Mouse (Mus musculus) embryonic facial prominence, embryonic 14.5 days (tissue): Measurements from ENCODE around the gene Slirp. TPM values are rescaled to one million over a fixed set of nuclear protein-coding genes. Genes with fewer than 3 reads are reported as not detected.
"Not testable (repeated sequence)": the region's sequence is repeated elsewhere in the genome, so short reads cannot be mapped to it uniquely, and the experiment has no call there.

Source experiments
- ATAC-seq: fragments of 200-750 bp; cut with Nextera tagmentation; 2 replicates; pipeline ENCODE4 v1.8.0; 2017; ENCODE audit warnings: low read depth, moderate number of reproducible peaks, moderate TSS enrichment
- DNase-seq: peaks from one replicate; pipeline ENCODE4 v3.0.0-alpha.2; 2015; ENCODE audit warnings: low spot score
- H3K27ac ChIP-seq: fragments of 300-500 bp; sonication (generic); replicated peaks from 2 replicates; pipeline ENCODE4 v1.5.1; 2014; ENCODE audit warnings: low read depth, mild to moderate bottlenecking, low read length, moderate library complexity
- H3K27me3 ChIP-seq: fragments of 300-500 bp; sonication (generic); replicated peaks from 2 replicates; pipeline ENCODE4 v1.6.1; 2014; ENCODE audit warnings: low read length; ENCODE audit not compliant: control insufficient read depth, insufficient read depth
- H3K36me3 ChIP-seq: fragments of 300-500 bp; sonication (generic); 2 replicates; pipeline ENCODE4 v1.6.1; 2014; ENCODE audit warnings: low read length, mixed read lengths; ENCODE audit not compliant: control insufficient read depth, insufficient read depth
- H3K4me1 ChIP-seq: fragments of 300-500 bp; sonication (generic); 2 replicates; pipeline ENCODE4 v1.6.1; 2014; ENCODE audit warnings: antibody characterized with exemption, low read length; ENCODE audit not compliant: control insufficient read depth, insufficient read depth
- H3K4me2 ChIP-seq: fragments of 300-500 bp; sonication (generic); 2 replicates; pipeline ENCODE4 v1.6.1; 2014; ENCODE audit warnings: low read depth, mild to moderate bottlenecking, low read length, moderate library complexity, mixed read lengths
- H3K4me3 ChIP-seq: fragments of 300-500 bp; sonication (generic); 2 replicates; pipeline ENCODE4 v1.5.1; 2014; ENCODE audit warnings: low read depth, mild to moderate bottlenecking, low read length
- H3K9ac ChIP-seq: fragments of 300-500 bp; sonication (generic); 2 replicates; pipeline ENCODE4 v1.6.1; 2014; ENCODE audit warnings: low read depth, mild to moderate bottlenecking, low read length, moderate library complexity, mixed read lengths
- H3K9me3 ChIP-seq: fragments of 300-500 bp; sonication (generic); 2 replicates; pipeline ENCODE4 v1.6.1; 2016; ENCODE audit warnings: low read length; ENCODE audit not compliant: control insufficient read depth
- WGBS: fragments of 180-500 bp; shearing (Covaris S2); extraction: QIAGEN DNeasy Blood & Tissue Kit; methylation state at CpG from one replicate; pipeline ENCODE4 v1.1.7; 2014; 5-methylcytosine and 5-hydroxymethylcytosine counted together
- microRNA-seq: library from miRNA; unstranded; fragments of <30 nt; microRNA quantifications from one replicate; pipeline ENCODE4, GENCODE M21; 2016; ENCODE audit warnings: borderline number of aligned reads
- polyA plus RNA-seq: library from polyadenylated mRNA; unstranded; fragments of >200 nt; fragmentation: Nextera tagmentation; extraction: Ambion mirVana; gene quantifications from 2 replicates; pipeline ENCODE4 v1.2.1, GENCODE M21; 2014

Gene Slirp
- polyA plus RNA-seq, 1 experiment from 2014 or later, result 304 TPM

DNA sequence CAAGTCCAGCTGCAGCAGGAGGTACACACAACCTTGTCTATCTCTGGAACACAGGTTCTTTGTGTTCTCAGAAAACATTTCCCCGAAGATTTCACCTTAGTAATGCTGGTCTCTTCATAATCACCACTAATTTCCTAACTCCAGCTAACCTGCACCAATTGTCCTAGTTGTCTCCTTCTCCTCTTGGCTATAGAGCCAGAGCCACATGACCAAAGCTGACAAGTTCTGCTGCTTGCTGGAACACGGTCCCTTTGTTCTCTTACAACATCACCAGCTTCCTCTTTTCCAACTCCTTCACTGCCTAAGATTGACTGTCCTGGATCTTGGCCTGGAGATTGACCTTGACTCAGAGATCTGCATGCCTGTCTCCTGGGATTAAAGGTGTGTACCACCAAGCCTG is 45.0 kb downstream of the Slirp start:
- H3K4me2 ChIP-seq, ATAC-seq, H3K4me3 ChIP-seq, H3K27me3 ChIP-seq, H3K27ac ChIP-seq, DNase-seq, H3K9me3 ChIP-seq, H3K9ac ChIP-seq, H3K36me3 ChIP-seq, H3K4me1 ChIP-seq: not testable (repeated sequence)
- 54% methylated on average over 2 of the region's 2 CpGs for whole genome bisulfite sequencing

DNA sequence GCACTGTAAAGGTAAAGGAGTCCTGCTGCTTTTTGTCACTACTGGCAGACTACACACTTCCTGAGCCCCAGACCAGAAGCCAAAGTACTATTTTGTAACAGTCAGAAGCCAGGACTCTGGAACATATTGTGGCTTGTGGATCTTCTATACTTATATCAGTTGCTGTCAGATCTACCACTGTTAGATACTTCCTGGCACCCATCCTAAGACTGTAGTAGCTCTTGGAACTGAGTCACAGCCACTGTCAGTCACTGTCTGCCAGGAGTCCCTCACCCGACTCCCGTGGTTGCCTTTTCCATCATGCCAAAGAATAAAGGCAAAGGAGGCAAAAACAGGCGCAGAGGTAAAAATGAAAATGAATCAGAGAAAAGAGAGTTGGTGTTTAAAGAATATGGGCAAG is 50.7 kb downstream of the Slirp start, which contains the start of gene Gm5788:
Gm5788 (plus strand) TSS at position 301 of the 400 bp plus-strand sequence.
- ATAC-seq, H3K4me1 ChIP-seq, H3K4me3 ChIP-seq, H3K9ac ChIP-seq, H3K27ac ChIP-seq, H3K36me3 ChIP-seq, DNase-seq, H3K9me3 ChIP-seq, H3K4me2 ChIP-seq, H3K27me3 ChIP-seq: not testable (repeated sequence)
- WGBS, result 92% methylated on average over 2 of the region's 3 CpGs

Small RNA genes within 50 kb of the gene (microRNA-seq; reads per million reads assigned to microRNA genes)
- gene Mir3068, result 40.0 reads per million, percentile 41 among the genes with 10 or more reads in this experiment

Other genes with a start within 250 kb of the Slirp start
- gene Samd15, start 244.2 kb upstream of the Slirp start, polyA plus RNA-seq, result 1.2 TPM in 2 replicates
- gene Tmed8, start 243.4 kb upstream of the Slirp start, polyA plus RNA-seq, result 3.8 and 4.2 TPM in 2 replicates
- gene Noxred1, start 205.2 kb upstream of the Slirp start, polyA plus RNA-seq, result 0.37 and 0.72 TPM in 2 replicates
- 35.1 and 45.5 TPM in 2 replicates for gene Vipas39, start 177.6 kb upstream of the Slirp start, polyA plus RNA-seq
- gene Ahsa1, start 177.4 kb upstream of the Slirp start, polyA plus RNA-seq, result 182 and 187 TPM in 2 replicates
- gene Ism2, start 144.2 kb upstream of the Slirp start, polyA plus RNA-seq, result 0.75 and 0.92 TPM in 2 replicates
- 73.3 and 77.1 TPM in 2 replicates for gene Sptlc2, start 55.5 kb upstream of the Slirp start, polyA plus RNA-seq
- gene Alkbh1, start 121 bp downstream of the Slirp start, polyA plus RNA-seq, result 36.7 and 39.4 TPM in 2 replicates
- 102 and 118 TPM in 2 replicates for gene Snw1, start 28.4 kb downstream of the Slirp start, polyA plus RNA-seq
- not detected in 2 replicates for gene Gm5788, start 50.8 kb downstream of the Slirp start, polyA plus RNA-seq
- gene Gm8300, start 70.4 kb downstream of the Slirp start, polyA plus RNA-seq, result not detected in 2 replicates
- not detected in 2 replicates for gene Oog1, start 158.8 kb downstream of the Slirp start, polyA plus RNA-seq
- gene Gm4027, start 175.0 kb downstream of the Slirp start, polyA plus RNA-seq, result not detected in 2 replicates
- not detected in 2 replicates for gene Gm16381, start 200.7 kb downstream of the Slirp start, polyA plus RNA-seq